Comparison of ENCODE assay signal across 23 mouse cellular contexts in the genomic region with DNA sequence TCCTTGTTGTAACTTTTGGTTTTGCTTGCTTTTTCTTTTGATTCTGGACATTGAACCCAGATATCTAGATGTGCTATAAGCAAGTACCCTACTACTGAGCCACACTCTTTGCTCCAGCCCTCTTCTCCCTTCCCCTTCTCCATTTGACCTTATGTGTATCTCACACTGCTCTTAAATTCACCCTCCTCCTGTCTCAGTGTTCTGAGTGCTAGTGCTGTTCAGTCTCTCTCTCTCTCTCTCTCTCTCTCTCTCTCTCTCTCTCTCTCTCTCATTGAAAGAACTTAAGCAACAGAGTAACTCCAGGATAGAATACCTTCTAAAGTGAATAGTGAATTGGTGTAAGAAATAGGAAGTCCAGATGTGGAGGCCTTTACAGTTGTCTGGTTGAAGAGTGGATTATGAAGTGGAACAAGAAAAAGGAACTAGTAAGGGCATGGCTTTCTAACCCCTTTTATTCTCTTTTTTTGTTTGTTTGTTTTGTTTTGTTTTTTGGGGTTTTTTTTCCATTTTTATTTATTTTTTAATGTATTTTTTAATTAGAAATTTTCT. TPM values are rescaled to one million over a fixed set of nuclear protein-coding genes. Genes with fewer than 3 reads are reported as not detected.
A peak's percentile ranks its signal among the peaks of the same experiment; 100 is the strongest.
DNase-seq lines count a peak whose midpoint lies in the region; ATAC-seq and TF ChIP-seq lines count a peak whose summit lies in the region.
"Had no signal": no experiment of that assay in that cellular context is flagged by ENCODE, and none has a peak within 500 bp of the region (broad histone marks: within the 10 kb centered on the region; RNA-seq: fewer than 3 reads in every experiment).

No protein-coding gene starts in this region.

- H3K79me2 ChIP-seq in MEL (ENCODE audit: control insufficient read depth, insufficient read depth, low read length, poor library complexity) = peaks cover 29% of the 10 kb centered on the region

- intact Hi-C loops in left cerebral cortex, postnatal 4 days (cut with DNase I) = no loop called here

- TF ChIP-seq EP300 in MEL (IDR thresholded peaks at IDR 0.05; ENCODE audit: low read depth in 1 of 2, low read length in 2 of 2) = 0 out of 4 replicates have a peak, but pooled peaks of 1 of the 2 experiments have one; percentile 9

- TF ChIP-seq RAD21 in MEL (IDR thresholded peaks at IDR 0.05; ENCODE audit: low read depth, low read length) = no peak

- H3K36me3 ChIP-seq in MEL (ENCODE audit: control insufficient read depth in 1 of 2, insufficient read depth in 2 of 2, low read length in 2 of 2) = peaks cover 0 to 37% of the 10 kb centered on the region in 2 experiments; a peak in 2 of 4 replicates
- H3K36me3 ChIP-seq: embryonic facial prominence, embryonic 15.5 days; forebrain, embryonic 12.5 days; hindbrain, embryonic 13.5 days; intestine, embryonic 15.5 days had no signal

- peaks cover 14 to 37% of the 10 kb centered on the region in 2 experiments for H3K4me1 ChIP-seq in MEL (ENCODE audit: control insufficient read depth in 1 of 2, insufficient read depth in 2 of 2, low read length in 2 of 2)

- no peak overlapping the region for H3K9ac ChIP-seq in MEL (ENCODE audit: control insufficient read depth, low read depth, low read length, poor library complexity, severe bottlenecking)
- H3K9ac ChIP-seq: embryonic facial prominence, embryonic 15.5 days; forebrain, embryonic 12.5 days; hindbrain, embryonic 13.5 days; intestine, embryonic 15.5 days had no signal

- ATAC-seq in granulocyte monocyte progenitor cell, adult 5-6 weeks (replicated peaks; ENCODE audit: poor library complexity, severe bottlenecking) = peak; percentile 66
- ATAC-seq in megakaryocyte progenitor cell, adult 5-6 weeks (replicated peaks; ENCODE audit: poor library complexity) = peak; percentile 60
- ATAC-seq: forebrain, embryonic 16.5 days; intestine, embryonic 15.5 days had no signal

- TF ChIP-seq CTCF in MEL (IDR thresholded peaks at IDR 0.05 in 2 of 3, conservative IDR thresholded peaks at IDR 0.05 in 1 of 3; ENCODE audit: control insufficient read depth in 1 of 3, insufficient read depth in 1 of 3, low read depth in 2 of 3, low read length in 3 of 3, poor library complexity in 1 of 3, severe bottlenecking in 1 of 3) = no peak

- H3K27ac ChIP-seq in MEL (ENCODE audit: control insufficient read depth, low read depth, low read length) = peak overlapping the region; percentile 50
- H3K27ac ChIP-seq: embryonic facial prominence, embryonic 15.5 days; forebrain, embryonic 12.5 days; hindbrain, embryonic 13.5 days; intestine, embryonic 15.5 days had no signal

- no peaks in the 10 kb centered on the region for H3K27me3 ChIP-seq in MEL (ENCODE audit: control insufficient read depth in 1 of 2, insufficient read depth in 2 of 2, low read length in 2 of 2)
- H3K27me3 ChIP-seq: embryonic facial prominence, embryonic 15.5 days; forebrain, embryonic 12.5 days; hindbrain, embryonic 13.5 days; intestine, embryonic 15.5 days had no signal

- H3K9me3 ChIP-seq in MEL (replicated peaks; ENCODE audit: insufficient read depth, low read length) = no peaks in the 10 kb centered on the region
- H3K9me3 ChIP-seq: embryonic facial prominence, embryonic 15.5 days; forebrain, embryonic 12.5 days; hindbrain, embryonic 13.5 days; intestine, embryonic 15.5 days had no signal

- DNase-seq in A20 (ENCODE audit: low read depth, low spot score) (peak; percentile 65), MEL (ENCODE audit: low read depth, low spot score) (peak; percentile 59)
- DNase-seq in gastrocnemius, postnatal 10 days = no peak
- DNase-seq in left cerebral cortex, adult 9 months (ENCODE audit: low spot score in 2 of 2) = no peak
- no peak for DNase-seq in left cerebral cortex, postnatal 4 days
- DNase-seq: adrenal gland, adult 2 months; adrenal gland, postnatal 25 days; cerebellum, adult 2 months; cerebellum, postnatal 10 days; embryo, embryonic 11 days; gastrocnemius, postnatal 14 days; heart, postnatal 14 days had no signal

- no peak overlapping the region for H3K4me3 ChIP-seq in MEL (ENCODE audit: control insufficient read depth in 1 of 2, insufficient read depth in 1 of 2, low read depth in 2 of 2, low read length in 2 of 2)
- H3K4me3 ChIP-seq: embryonic facial prominence, embryonic 15.5 days; forebrain, embryonic 12.5 days; hindbrain, embryonic 13.5 days; intestine, embryonic 15.5 days had no signal

- TF ChIP-seq POLR2A in MEL (IDR thresholded peaks at IDR 0.05; ENCODE audit: control insufficient read depth in 1 of 2, insufficient read depth in 1 of 2, low read depth in 1 of 2, low read length in 2 of 2, poor library complexity in 1 of 2) = no peak

TF ChIP-seq in MEL, 35 proteins besides CTCF, POLR2A, EP300 and RAD21:
- no peak for TF ChIP-seq GABPA (IDR thresholded peaks at IDR 0.05; ENCODE audit: low read depth, low read length)
- peak; percentile 63; the same call in 1 of the 2 replicates for TF ChIP-seq JUND (IDR thresholded peaks at IDR 0.05; ENCODE audit: low read depth, low read length)

RNA-seq across cellular contexts. Expression of a gene that starts 7.7 kb away (rescaled TPM):
- 25.5 and 26.3 TPM in 2 replicates for total RNA-seq in MEL (2012; rRNA removed)
- polyA plus RNA-seq in MEL (2012; ENCODE audit: insufficient read depth in 1 of 2, insufficient read length in 2 of 2, low read depth in 1 of 2, low replicate concordance in 2 of 2, missing spikeins in 1 of 2) = 10 to 100 TPM in 1 of 2 experiments, not detected in 1; 30.0 TPM
- total RNA-seq in granulocyte monocyte progenitor cell, adult 5-6 weeks (2014; fragmentation: Nextera tagmentation) = 30.6 and 31.7 TPM in 2 replicates
- 54.3 and 75.1 TPM in 2 replicates for total RNA-seq in granulocyte monocyte progenitor cell, adult 5-6 weeks (2017)
- 24.5 and 29.0 TPM in 2 replicates for total RNA-seq in megakaryocyte progenitor cell, adult 5-6 weeks (2015)
- total RNA-seq in megakaryocyte progenitor cell, adult 5-6 weeks (2017) = 44.3 and 49.5 TPM in 2 replicates
- 10 to 100 TPM; 17.0 to 17.4 TPM for total RNA-seq in gastrocnemius, postnatal 10 days (2021)
- total RNA-seq in left cerebral cortex, postnatal 4 days (2021) = 100 to 1,000 TPM in 1 of 2 experiments, 10 to 100 TPM in 1; 97.9 to 102 TPM

RNA-seq across cellular contexts. Expression of a gene that starts 39.6 kb away (rescaled TPM):
- not detected in 2 replicates for total RNA-seq in MEL (2012; rRNA removed)
- polyA plus RNA-seq in MEL (2012; ENCODE audit: insufficient read depth in 1 of 2, insufficient read length in 2 of 2, low read depth in 1 of 2, low replicate concordance in 2 of 2, missing spikeins in 1 of 2) = not detected
- total RNA-seq in granulocyte monocyte progenitor cell, adult 5-6 weeks (2014; fragmentation: Nextera tagmentation) = not detected in 2 replicates
- not detected in 2 replicates for total RNA-seq in granulocyte monocyte progenitor cell, adult 5-6 weeks (2017)
- total RNA-seq in megakaryocyte progenitor cell, adult 5-6 weeks (2015) = 1.6 TPM in 1 of 2 replicates, not detected in the other
- total RNA-seq in megakaryocyte progenitor cell, adult 5-6 weeks (2017) = 0.12 TPM in 1 of 2 replicates, not detected in the other
- not detected for total RNA-seq in gastrocnemius, postnatal 10 days (2021)
- total RNA-seq in left cerebral cortex, postnatal 4 days (2021) = not detected
- total RNA-seq: adrenal gland, adult 2 months; adrenal gland, postnatal 25 days; gastrocnemius, postnatal 14 days; heart, postnatal 14 days; hematopoietic stem cell, adult 5-6 weeks had no signal
- polyA plus RNA-seq: adrenal gland, adult 2 months; forebrain, embryonic 16.5 days; frontal cortex, adult 2 months; heart, embryonic 14.5 days; hindbrain, embryonic 13.5 days had no signal

RNA-seq across cellular contexts. Expression of a gene that starts 56.1 kb away (rescaled TPM):
- 0.39 and 0.59 TPM in 2 replicates for total RNA-seq in MEL (2012; rRNA removed)
- 1 to 10 TPM in 1 of 2 experiments, not detected in 1; 1.1 TPM for polyA plus RNA-seq in MEL (2012; ENCODE audit: insufficient read depth in 1 of 2, insufficient read length in 2 of 2, low read depth in 1 of 2, low replicate concordance in 2 of 2, missing spikeins in 1 of 2)
- not detected in 2 replicates for total RNA-seq in granulocyte monocyte progenitor cell, adult 5-6 weeks (2014; fragmentation: Nextera tagmentation)
- not detected in 2 replicates for total RNA-seq in granulocyte monocyte progenitor cell, adult 5-6 weeks (2017)
- total RNA-seq in megakaryocyte progenitor cell, adult 5-6 weeks (2015) = not detected in 2 replicates
- total RNA-seq in megakaryocyte progenitor cell, adult 5-6 weeks (2017) = not detected in 2 replicates
- total RNA-seq in gastrocnemius, postnatal 10 days (2021) = 1 to 10 TPM in 1 of 2 experiments, under 1 TPM in 1; 0.68 to 1.1 TPM
- 100 to 1,000 TPM; 189 to 218 TPM for total RNA-seq in left cerebral cortex, postnatal 4 days (2021)
- total RNA-seq: hematopoietic stem cell, adult 5-6 weeks had no signal
- polyA plus RNA-seq: C2C12 had no signal

Comparison
In these comparisons a context has a peak if more than half of its experiments do, and no peak if none do; other contexts are left out.
1. DNase-seq: peak in A20 (single experiment) and MEL (single experiment); none in gastrocnemius, postnatal 10 days (single experiment), left cerebral cortex, adult 9 months (0 of 2) and left cerebral cortex, postnatal 4 days (single experiment).
2. RNA of a gene that starts 56.1 kb away (total RNA-seq): 189 to 218 TPM in left cerebral cortex, postnatal 4 days; 0.68 to 1.1 TPM in gastrocnemius, postnatal 10 days, 0.39 to 0.59 TPM in MEL, not detected in granulocyte monocyte progenitor cell, adult 5-6 weeks and not detected in megakaryocyte progenitor cell, adult 5-6 weeks; every median in the first group is over 10 times any median in the second.